Comparison of ENCODE assay signal across 10 mouse cellular contexts in the genomic region with DNA sequence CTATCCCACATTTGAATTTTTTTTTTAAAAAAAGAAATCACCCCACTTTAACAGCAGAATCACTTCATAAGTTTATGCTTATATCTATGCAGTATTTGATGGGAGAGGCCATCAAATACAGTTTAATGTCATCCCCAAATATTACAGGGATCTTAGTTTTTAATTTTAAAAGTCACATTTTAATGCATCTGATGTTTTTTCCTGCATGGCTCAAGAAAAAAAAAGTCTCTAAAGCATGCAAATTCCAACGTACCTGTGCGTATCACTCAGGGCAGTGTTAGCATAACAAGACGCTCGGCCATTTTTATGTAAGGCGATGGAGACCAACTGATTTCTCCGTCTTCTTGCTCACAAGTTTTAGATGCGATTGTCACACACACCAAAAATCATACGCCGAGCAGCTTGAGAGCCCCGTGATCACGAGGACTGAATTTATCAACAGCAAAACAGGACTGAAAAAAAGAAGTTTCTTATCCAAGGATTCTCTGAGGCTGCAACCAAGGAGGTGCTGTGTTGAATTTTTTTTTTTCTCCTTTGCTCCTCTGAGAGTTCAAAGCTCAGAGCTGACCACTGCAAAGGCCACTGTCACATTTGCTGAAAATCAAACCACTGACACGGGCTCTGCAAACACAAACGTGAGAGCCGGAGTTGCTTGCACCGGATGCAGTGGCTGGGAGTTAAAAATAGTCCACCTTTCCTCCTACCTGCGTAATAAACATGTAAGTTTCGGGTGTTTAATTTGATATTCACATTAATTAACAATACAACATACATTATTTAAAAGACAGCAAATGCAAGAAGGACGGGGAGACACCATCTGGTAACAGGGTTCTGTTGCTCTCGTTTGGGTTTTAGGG. TPM values are rescaled to one million over a fixed set of nuclear protein-coding genes. Genes with fewer than 3 reads are reported as not detected.
DNase-seq lines count a peak whose midpoint lies in the region; ATAC-seq and TF ChIP-seq lines count a peak whose summit lies in the region.
"Had no signal": no experiment of that assay in that cellular context is flagged by ENCODE, and none has a peak within 500 bp of the region (broad histone marks: within the 10 kb centered on the region; RNA-seq: fewer than 3 reads in every experiment).

No protein-coding gene starts in this region.

- H3K4me1 ChIP-seq in heart, embryonic 16.5 days (ENCODE audit: control insufficient read depth, insufficient read depth, low read length): peaks cover 51% of the 10 kb centered on the region
- peaks cover 5% of the 10 kb centered on the region; the same call in 1 of the 2 replicates for H3K4me1 ChIP-seq in cortical plate, adult 2 months (ENCODE audit: control insufficient read depth, insufficient read depth, low read length)
- peaks cover 40% of the 10 kb centered on the region for H3K4me1 ChIP-seq in forebrain, embryonic 14.5 days (ENCODE audit: control insufficient read depth, insufficient read depth, low read length)
- peaks cover 49% of the 10 kb centered on the region for H3K4me1 ChIP-seq in midbrain, embryonic 14.5 days (ENCODE audit: control insufficient read depth, insufficient read depth, low read length)
- peaks cover 30% of the 10 kb centered on the region for H3K4me1 ChIP-seq in kidney, embryonic 16.5 days (ENCODE audit: insufficient read depth, low read length)

- H3K36me3 ChIP-seq in heart, embryonic 16.5 days (ENCODE audit: control insufficient read depth, insufficient read depth): no peaks in the 10 kb centered on the region
- H3K36me3 ChIP-seq in forebrain, embryonic 14.5 days (ENCODE audit: control insufficient read depth, insufficient read depth, low read length): no peaks in the 10 kb centered on the region
- H3K36me3 ChIP-seq in midbrain, embryonic 14.5 days (ENCODE audit: control insufficient read depth, insufficient read depth, low read length): no peaks in the 10 kb centered on the region
- no peaks in the 10 kb centered on the region for H3K36me3 ChIP-seq in kidney, embryonic 16.5 days (ENCODE audit: insufficient read depth, low read length)
- H3K36me3 ChIP-seq: lung, embryonic 15.5 days had no signal

- H3K4me2 ChIP-seq in heart, embryonic 16.5 days (ENCODE audit: low read depth, low read length): peak overlapping the region; percentile 60; the same call in 1 of the 2 replicates
- peak overlapping the region; percentile 49 for H3K4me2 ChIP-seq in forebrain, embryonic 14.5 days (ENCODE audit: low read length)
- peak overlapping the region; percentile 53 for H3K4me2 ChIP-seq in midbrain, embryonic 14.5 days (ENCODE audit: low read length)
- no peak overlapping the region for H3K4me2 ChIP-seq in kidney, embryonic 16.5 days (replicated peaks; ENCODE audit: low read depth, low read length)

- no peak overlapping the region for H3K4me3 ChIP-seq in heart, embryonic 16.5 days (ENCODE audit: low read length)
- H3K4me3 ChIP-seq in cortical plate, adult 2 months (ENCODE audit: insufficient read depth, low read length): peak overlapping the region; percentile 85
- H3K4me3 ChIP-seq in forebrain, embryonic 14.5 days (ENCODE audit: low read depth, low read length): peak overlapping the region; percentile 33
- peak overlapping the region; percentile 41 for H3K4me3 ChIP-seq in midbrain, embryonic 14.5 days (replicated peaks; ENCODE audit: low read depth, low read length)
- no peak overlapping the region for H3K4me3 ChIP-seq in kidney, embryonic 16.5 days (ENCODE audit: low read length)

- DNase-seq in heart, adult 8-10 months (ENCODE audit: low spot score): no peak
- DNase-seq in forebrain, embryonic 14.5 days (ENCODE audit: low spot score): peak; percentile 51
- peak; percentile 64 for DNase-seq in midbrain, embryonic 14.5 days
- DNase-seq in gastrocnemius, postnatal 36 days: no peak
- DNase-seq: kidney, postnatal 4 days had no signal

- no peaks in the 10 kb centered on the region for H3K9me3 ChIP-seq in heart, embryonic 16.5 days (replicated peaks; ENCODE audit: control insufficient read depth, low read length)
- H3K9me3 ChIP-seq in forebrain, embryonic 14.5 days (replicated peaks; ENCODE audit: control insufficient read depth, low read length): no peaks in the 10 kb centered on the region
- no peaks in the 10 kb centered on the region for H3K9me3 ChIP-seq in midbrain, embryonic 14.5 days (ENCODE audit: control insufficient read depth, low read length)
- H3K9me3 ChIP-seq in kidney, embryonic 16.5 days (ENCODE audit: low read length): no peaks in the 10 kb centered on the region
- H3K9me3 ChIP-seq: lung, embryonic 15.5 days had no signal

- TF ChIP-seq CTCF in cortical plate, adult 2 months (IDR thresholded peaks at IDR 0.05; ENCODE audit: extremely low read depth, insufficient read depth, low read length): no peak

- ATAC-seq in heart, embryonic 16.5 days (replicated peaks; ENCODE audit: extremely low read depth, insufficient read depth, low FRiP score): no peak
- no peak for ATAC-seq in forebrain, embryonic 14.5 days
- ATAC-seq in midbrain, embryonic 14.5 days (ENCODE audit: low FRiP score, low TSS enrichment): no peak
- ATAC-seq in inflammation-experienced regulatory T-cells, adult 6 months: no peak
- ATAC-seq in kidney, embryonic 16.5 days (ENCODE audit: low FRiP score, low TSS enrichment): no peak

- no peak overlapping the region for H3K27ac ChIP-seq in heart, embryonic 16.5 days (ENCODE audit: low read length)
- H3K27ac ChIP-seq in cortical plate, adult 2 months (ENCODE audit: insufficient read depth, low read length): peak overlapping the region; percentile 83
- peak overlapping the region; percentile 94 for H3K27ac ChIP-seq in forebrain, embryonic 14.5 days (ENCODE audit: low read depth, low read length)
- H3K27ac ChIP-seq in midbrain, embryonic 14.5 days (replicated peaks; ENCODE audit: low read depth, low read length): peak overlapping the region; percentile 97
- H3K27ac ChIP-seq in kidney, embryonic 16.5 days (ENCODE audit: low read length): no peak overlapping the region

- intact Hi-C loops in gastrocnemius, postnatal 36 days (cut with DNase I): no loop called here

- H3K9ac ChIP-seq in heart, embryonic 16.5 days (ENCODE audit: low read length): no peak overlapping the region
- peak overlapping the region; percentile 70 for H3K9ac ChIP-seq in forebrain, embryonic 14.5 days (ENCODE audit: low read length)
- H3K9ac ChIP-seq in midbrain, embryonic 14.5 days (replicated peaks; ENCODE audit: low read length): peak overlapping the region; percentile 75
- no peak overlapping the region for H3K9ac ChIP-seq in kidney, embryonic 16.5 days (replicated peaks; ENCODE audit: low read length)
- H3K9ac ChIP-seq: lung, embryonic 15.5 days had no signal

- no peak for TF ChIP-seq POLR2A in cortical plate, adult 2 months (IDR thresholded peaks at IDR 0.05; ENCODE audit: extremely low read depth, insufficient read depth, low read length)

- H3K27me3 ChIP-seq in heart, embryonic 16.5 days (ENCODE audit: control insufficient read depth, insufficient read depth, low read length): no peaks in the 10 kb centered on the region
- H3K27me3 ChIP-seq in forebrain, embryonic 14.5 days (replicated peaks; ENCODE audit: control insufficient read depth, insufficient read depth, low read length): no peaks in the 10 kb centered on the region
- no peaks in the 10 kb centered on the region for H3K27me3 ChIP-seq in midbrain, embryonic 14.5 days (ENCODE audit: control insufficient read depth, insufficient read depth, low read length)
- H3K27me3 ChIP-seq in kidney, embryonic 16.5 days (ENCODE audit: insufficient read depth, low read length): no peaks in the 10 kb centered on the region
- H3K27me3 ChIP-seq: lung, embryonic 15.5 days had no signal

- WGBS in heart, embryonic 16.5 days: 77% methylated on average over 19 of the region's 19 CpGs
- 65% methylated on average over 19 of the region's 19 CpGs for WGBS in forebrain, embryonic 14.5 days
- WGBS in midbrain, embryonic 14.5 days: 55% methylated on average over 19 of the region's 19 CpGs
- WGBS in kidney, embryonic 16.5 days: 79% methylated on average over 19 of the region's 19 CpGs

RNA-seq across cellular contexts. Expression of gene Zbtb38, which starts 21.4 kb away (rescaled TPM):
- polyA plus RNA-seq in heart, embryonic 16.5 days (2015; fragmentation: Nextera tagmentation; extraction: Ambion mirVana): 28.3 and 29.6 TPM in 2 replicates
- total RNA-seq in heart, adult 8-10 months (2022): 10 to 100 TPM; 38.8 to 42.4 (median 40.8) TPM
- 19.1 and 20.3 TPM in 2 replicates for polyA plus RNA-seq in cortical plate, adult 2 months (2012; rRNA removed)
- polyA plus RNA-seq in forebrain, embryonic 14.5 days (2014; fragmentation: Nextera tagmentation; extraction: Ambion mirVana): 36.7 and 50.1 TPM in 2 replicates
- polyA plus RNA-seq in midbrain, embryonic 14.5 days (2014; fragmentation: Nextera tagmentation; extraction: Ambion mirVana): 50.5 and 55.1 TPM in 2 replicates
- 10 to 100 TPM; 16.7 to 24.2 TPM for total RNA-seq in gastrocnemius, postnatal 36 days (2021)
- 10 to 100 TPM; 53.9 to 73.9 (median 69.4) TPM for polyA plus RNA-seq in inflammation-experienced regulatory T-cells, adult 6 months (2017; shearing (Covaris generic))
- polyA plus RNA-seq in kidney, embryonic 16.5 days (2015; fragmentation: Nextera tagmentation; extraction: Ambion mirVana): 22.1 and 24.8 TPM in 2 replicates

Comparison
In these comparisons a context has a peak if more than half of its experiments do, and no peak if none do; other contexts are left out.
1. H3K27ac ChIP-seq: peak in cortical plate, adult 2 months (single experiment), forebrain, embryonic 14.5 days (single experiment) and midbrain, embryonic 14.5 days (single experiment); none in heart, embryonic 16.5 days (single experiment) and kidney, embryonic 16.5 days (single experiment).
2. H3K4me3 ChIP-seq: peak in cortical plate, adult 2 months (single experiment), forebrain, embryonic 14.5 days (single experiment) and midbrain, embryonic 14.5 days (single experiment); none in heart, embryonic 16.5 days (single experiment) and kidney, embryonic 16.5 days (single experiment).
3. H3K9ac ChIP-seq: peak in forebrain, embryonic 14.5 days (single experiment) and midbrain, embryonic 14.5 days (single experiment); none in heart, embryonic 16.5 days (single experiment) and kidney, embryonic 16.5 days (single experiment).
4. DNase-seq: peak in forebrain, embryonic 14.5 days (single experiment) and midbrain, embryonic 14.5 days (single experiment); none in heart, adult 8-10 months (single experiment) and gastrocnemius, postnatal 36 days (0 of 2).